Mouse (Mus musculus): Measurements from ENCODE around the gene Abtb2. TPM values are rescaled to one million over a fixed set of nuclear protein-coding genes. Genes with fewer than 3 reads are reported as not detected.
"Not testable (repeated sequence)": the region's sequence is repeated elsewhere in the genome, so short reads cannot be mapped to it uniquely, and the experiment has no call there.

The Abtb2 gene
- total RNA-seq (2021), result 10 to 100 TPM; 11.0 to 13.6 TPM
- long read RNA-seq, experiment 1, full-length matches to known transcripts, result 25 of 30 reads
- long read RNA-seq, experiment 1, partial matches to known transcripts, result 5 of 30 reads
- long read RNA-seq, experiment 1, other reads (novel, unspliced or antisense), result 0 of 30 reads
- long read RNA-seq, experiment 2, full-length matches to known transcripts, result 16 of 27 reads
- long read RNA-seq, experiment 2, partial matches to known transcripts, result 10 of 27 reads
- long read RNA-seq, experiment 2, other reads (novel, unspliced or antisense), result 1 of 27 reads

DNA sequence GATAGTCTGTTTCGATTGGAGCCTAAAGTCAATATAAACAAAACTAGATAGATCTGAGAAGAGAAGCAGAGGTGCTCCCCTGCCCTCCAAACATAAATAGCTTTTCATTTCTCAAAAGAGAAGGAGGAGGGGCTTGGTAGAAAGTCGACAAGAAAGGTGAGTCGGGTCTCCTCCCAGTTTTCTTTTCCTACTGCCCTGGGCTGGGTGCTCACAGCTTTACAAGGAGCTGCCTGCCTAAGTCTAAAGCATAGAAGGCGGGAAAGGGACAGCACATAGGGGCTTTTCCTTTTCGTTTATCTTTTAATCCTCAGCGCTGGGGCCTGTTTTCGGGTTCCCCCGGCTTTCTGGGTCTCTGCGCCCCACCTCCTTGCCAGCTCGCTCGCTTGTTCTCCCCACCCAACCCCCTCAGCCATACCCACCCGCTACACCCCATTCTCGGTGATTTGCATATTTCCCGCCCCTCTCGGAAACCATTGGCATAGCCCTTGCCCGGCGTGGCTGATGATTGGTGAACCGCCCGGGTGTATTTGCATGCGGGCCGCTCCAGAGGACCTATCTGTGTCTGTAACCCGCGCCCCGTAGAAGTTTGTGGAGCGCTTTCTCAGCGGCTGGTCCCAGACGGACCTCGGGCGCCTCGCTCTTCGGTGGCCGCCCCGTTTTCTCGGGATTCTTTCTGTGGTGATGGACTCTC lies at the start of gene Abtb2:
TSS of gene Abtb2 (plus strand) at position 579 of the 691 bp plus-strand sequence.
- DNase-seq, result peak; percentile 85

DNA sequence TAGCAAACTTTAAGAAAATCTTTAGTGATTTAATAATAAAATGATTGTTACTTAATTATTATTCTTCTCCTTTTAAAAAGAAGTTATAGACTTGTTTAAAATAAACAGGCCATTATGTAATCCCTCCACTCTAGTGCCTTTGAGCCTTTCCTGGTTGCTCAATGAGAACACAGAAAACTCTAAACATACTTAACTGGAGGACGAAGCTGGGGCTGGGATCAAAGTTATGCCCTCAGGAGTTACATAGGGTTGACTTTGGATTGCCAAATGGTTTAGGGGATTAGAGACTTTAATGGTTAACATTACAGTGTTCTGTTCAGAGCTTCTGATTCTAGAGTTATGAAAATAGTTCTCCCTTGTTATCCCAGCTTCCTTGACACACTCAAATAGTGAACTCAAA lies 49.6 kb upstream of the Abtb2 start:
- DNase-seq, result no peak

DNA sequence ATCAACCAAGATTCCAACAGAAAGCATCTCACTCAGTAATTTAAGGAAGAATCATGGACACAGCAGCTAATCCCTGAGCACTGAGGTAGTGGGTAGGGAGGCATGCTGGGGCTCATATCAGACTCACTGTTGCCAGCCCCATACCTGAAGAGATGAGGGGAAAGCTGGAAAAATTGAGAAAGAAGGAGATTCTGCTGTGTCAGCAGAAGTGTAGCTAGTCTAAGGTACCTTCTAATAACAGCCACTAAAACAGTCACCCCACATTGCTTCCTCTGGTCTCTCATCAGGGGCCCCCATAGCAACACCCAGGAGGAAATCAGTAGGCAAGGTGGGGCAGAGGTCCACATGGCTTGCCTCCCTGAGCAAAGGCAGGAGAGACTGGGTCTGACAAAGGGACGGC lies 40.5 kb upstream of the Abtb2 start:
- no peak for DNase-seq

DNA sequence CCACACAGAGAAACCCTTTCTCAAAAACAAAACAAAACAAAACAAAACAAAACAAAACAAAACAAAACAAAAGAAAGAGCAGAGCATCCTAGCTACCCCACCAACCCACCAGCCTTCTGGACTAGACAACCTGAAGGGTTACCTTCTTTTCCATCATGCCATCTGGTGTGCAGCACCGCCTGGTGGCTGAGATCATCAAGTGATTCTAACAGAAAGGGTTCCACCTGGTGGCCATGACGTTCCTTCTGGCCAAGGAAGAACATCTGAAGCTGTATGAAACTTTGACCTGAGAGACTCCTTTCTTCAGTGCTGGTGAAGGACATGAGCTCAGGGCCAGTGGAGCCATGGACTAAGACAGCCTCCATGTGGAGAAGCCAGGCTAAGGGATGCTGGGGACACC lies 19.0 kb upstream of the Abtb2 start:
- peak; percentile 70 for DNase-seq

DNA sequence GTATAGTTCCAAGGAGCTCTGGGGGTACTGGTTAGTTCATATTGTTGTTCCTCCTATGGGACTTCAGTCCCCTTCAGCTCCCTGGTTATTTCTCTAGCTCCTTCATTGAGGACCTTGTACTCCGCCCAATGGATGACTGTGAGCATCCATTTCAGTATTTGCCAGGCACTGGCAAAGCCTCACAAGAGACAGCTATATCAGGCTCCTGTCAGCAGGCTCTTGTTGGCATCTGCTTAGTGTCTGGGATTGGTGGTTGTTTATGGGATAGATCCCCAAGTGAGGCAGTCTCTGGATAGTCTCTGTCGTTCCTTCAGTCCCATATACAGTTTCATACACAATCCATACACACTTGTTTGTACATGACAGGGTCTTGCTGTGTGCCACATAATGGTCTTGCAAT lies 15.8 kb upstream of the Abtb2 start:
- DNase-seq, result not testable (repeated sequence)

DNA sequence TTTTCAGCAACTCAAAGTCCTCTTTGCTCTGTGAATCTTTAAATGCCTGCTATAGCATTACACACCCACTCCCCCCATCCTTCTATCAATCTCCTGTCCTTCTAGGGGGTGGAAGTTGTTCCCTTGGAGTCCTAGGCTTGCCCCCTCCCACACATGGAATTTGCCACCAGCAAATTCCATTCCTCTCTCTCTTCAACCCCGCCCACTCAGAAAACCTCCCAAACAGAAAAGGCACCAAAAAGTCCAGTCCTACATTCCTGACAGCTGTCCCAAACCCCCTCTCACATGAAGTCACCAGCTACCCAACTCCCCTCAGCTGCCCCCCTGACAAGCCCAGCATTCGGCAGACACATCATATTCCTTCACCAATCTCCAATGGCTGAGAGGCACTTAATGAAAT lies 12.1 kb upstream of the Abtb2 start:
- no peak for DNase-seq

DNA sequence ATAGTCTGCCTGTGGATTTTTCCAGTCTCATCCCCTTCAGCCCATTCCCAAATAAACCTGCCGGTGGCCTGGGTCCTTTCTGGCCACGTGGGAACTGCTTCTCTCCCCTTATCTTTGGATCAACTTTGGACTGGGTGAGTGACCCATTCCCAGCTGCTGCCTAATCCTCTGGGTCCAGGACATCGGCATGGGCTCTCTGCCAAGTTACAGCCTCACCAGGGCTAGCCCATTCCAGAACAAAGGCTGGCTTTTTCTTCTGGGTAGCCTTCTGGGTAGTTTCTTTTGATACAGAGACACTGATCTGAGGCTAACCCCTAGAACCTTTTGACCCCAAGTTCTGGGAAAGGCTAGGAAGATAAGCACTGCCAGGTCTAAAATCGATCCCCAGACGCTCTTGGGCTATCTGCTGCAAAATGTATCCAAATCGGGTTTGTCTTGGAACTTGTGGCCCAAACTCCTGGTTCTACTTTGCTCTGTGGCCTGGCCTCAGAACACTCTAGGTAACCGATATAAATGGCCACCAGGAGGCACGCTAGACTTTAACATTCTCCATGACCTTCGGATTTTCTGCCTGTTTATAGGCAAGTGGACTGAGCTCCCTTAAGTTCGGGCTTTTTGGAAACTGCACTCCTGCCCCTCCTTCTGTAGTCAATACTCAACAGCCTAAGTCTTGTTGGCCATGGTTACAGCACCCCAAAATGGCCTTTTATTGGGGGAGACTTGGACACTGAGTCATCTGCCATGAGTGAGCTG lies 9.8 kb upstream of the Abtb2 start:
- DNase-seq, result no peak

DNA sequence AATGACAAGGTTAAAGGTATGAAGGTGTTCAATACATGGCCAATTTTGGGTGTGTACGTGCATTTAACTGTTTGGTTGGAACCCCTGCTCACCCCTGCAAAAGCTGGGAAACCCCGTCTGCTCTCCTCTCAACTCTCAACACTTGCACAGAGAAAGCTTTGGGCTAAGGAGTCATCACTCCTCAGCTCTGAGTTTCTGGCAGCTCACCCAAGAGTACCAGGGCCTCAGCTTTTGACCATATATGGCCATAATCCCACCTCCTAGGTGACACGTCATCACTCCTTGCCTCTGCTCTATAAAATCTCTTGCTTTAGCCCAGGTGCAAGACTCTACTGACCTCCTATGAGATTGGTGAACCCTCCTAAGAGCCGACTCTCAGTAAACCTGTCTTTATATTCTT lies 5.2 kb upstream of the Abtb2 start:
- DNase-seq, result no peak

DNA sequence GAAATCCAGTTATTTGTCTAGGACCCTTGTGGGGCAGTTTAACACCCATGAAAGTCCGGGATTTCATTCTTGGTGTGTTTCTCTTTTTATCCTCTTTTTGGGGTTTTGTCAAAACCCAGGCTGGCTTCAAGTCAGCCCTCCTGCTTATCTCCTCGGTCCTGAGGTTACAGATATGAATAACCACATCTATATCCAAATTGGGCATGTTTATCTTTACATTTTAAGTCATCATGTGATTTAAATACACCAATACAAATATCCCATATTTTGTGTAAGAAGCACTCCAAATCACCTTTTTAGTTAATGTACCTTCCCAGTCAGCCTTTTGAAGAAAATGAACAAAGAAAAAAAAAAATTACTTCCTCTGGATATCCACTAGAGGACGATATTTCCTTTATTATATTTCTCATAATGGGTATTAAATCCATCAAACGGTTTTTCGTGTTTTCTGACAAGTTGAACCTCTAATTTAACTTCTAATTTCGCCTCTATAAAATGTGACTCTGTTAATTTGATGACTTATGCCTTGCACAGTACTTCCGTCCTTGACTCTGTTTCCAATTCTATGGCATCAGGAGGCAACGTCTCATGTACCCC lies 1.6 kb upstream of the Abtb2 start:
- DNase-seq, result no peak

DNA sequence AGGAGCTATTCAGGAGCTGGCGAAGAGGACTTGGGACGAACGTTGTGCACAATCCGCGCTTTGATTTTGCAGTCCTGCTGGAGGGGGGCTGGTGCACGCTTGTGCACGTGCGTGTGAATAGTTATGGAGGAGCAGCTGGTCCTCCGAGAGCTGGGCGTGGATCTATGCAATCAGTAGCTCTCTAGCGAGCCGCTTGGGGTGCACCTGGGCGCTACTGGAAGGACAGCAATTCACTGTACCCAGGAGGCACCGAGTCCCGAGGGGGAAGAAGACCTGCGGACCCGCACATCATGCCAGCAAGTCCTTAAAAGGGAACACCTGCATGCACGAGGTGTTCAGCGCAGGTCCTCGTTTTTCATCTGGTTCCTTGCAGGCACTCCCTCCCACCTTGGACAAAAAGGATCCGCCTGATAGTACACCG lies 929 bp upstream of the Abtb2 start:
- DNase-seq, result no peak

DNA sequence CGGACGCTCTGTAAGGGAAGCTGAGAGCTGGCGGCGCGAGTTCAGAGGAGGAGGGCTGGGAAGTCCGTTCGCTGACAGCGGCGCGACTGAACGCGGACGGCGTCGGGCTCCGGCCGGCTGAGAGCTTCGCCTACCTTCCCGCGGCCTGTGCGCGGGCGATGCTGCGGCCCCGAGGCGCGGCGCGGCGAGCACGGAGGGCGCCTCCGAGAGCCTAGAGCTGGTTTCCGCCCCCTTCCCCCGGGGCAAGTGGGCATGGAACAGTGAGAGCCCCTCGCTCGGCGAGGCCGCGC lies 258 bp downstream of the Abtb2 start:
- DNase-seq, result no peak

DNA sequence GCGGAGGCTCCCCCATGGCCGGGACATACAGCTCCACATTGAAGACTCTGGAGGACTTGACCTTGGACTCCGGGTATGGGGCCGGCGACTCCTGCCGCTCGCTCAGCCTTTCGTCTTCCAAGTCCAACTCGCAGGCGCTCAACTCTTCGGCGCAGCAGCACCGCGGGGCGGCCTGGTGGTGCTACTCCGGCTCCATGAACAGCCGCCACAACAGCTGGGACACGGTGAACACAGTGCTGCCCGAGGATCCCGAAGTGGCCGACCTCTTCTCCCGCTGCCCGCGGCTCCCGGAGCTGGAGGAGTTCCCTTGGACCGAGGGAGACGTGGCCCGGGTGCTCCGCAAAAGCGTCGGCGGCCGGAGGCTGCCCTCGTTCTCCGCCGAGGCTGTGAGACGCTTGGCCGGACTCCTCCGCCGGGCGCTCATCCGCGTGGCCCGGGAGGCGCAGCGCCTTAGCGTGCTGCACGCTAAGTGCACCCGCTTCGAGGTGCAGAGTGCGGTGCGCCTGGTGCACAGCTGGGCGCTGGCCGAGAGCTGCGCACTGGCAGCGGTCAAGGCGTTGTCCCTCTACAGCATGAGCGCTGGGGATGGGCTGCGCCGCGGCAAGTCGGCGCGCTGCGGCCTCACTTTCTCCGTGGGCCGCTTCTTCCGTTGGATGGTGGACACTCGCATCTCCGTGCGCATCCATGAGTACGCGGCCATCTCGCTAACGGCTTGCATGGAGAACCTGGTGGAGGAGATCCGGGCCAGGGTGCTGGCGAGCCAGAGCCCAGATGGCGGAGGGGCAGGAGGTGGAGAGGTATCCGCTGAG lies 807 bp downstream of the Abtb2 start:
- peak; percentile 72 for DNase-seq

DNA sequence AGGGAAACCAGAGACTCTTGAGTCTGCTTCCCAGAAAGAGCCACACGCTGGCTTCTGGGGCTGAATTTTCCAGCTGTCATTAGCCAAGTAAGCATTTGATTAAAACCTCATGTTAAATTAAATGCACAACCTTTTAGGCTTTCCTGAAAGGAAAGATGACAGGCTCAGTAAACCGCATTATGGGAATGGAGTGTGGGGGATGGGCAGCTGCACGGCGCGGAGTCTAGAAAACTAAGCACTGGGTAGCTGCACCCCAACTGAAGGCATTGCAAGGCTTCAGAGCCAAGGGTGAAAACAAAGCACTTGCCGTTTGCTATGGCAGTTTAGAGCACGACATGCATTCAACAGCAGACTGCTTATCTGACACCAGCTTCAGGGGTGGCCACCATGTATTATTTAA lies 2.1 kb downstream of the Abtb2 start:
- no peak for DNase-seq

DNA sequence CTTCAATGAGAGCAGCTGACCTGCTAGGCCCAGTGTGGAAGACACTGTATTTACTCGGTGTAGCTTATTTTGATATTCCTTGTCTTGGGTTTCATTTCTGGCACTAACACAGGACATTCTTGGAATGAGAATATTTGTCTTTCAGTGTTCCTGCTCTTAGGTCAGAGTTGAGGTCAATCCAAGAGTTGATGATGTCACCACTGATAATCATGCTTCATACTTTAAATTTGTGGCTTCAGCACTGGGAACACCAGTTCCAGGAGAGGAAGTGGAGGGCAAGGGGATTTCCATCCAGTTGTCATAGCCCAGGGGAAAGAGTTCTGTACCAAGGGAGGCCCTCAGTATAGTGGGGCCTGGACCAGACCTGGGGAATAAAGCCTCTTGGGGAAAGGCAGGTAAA lies 3.6 kb downstream of the Abtb2 start:
- no peak for DNase-seq

DNA sequence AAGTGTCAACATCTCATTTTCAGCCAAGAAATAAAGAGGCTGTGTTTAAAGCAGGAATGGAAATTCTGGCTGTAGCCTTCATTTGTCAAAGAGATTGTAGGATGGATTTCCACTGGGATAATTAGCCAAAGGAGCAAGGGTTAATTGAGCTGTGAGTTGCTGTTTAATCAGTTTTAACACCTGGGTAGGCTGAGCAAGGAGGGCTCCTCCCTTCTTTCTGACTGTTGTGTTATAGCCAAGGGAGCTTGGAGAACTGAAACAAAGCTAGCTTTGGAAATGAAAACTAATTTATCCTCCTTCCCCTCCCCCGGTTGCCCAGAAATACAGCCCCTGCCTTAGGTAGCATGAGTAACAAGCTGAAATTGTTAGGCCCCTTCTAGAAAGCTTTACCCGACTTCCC lies 6.2 kb downstream of the Abtb2 start:
- no peak for DNase-seq

DNA sequence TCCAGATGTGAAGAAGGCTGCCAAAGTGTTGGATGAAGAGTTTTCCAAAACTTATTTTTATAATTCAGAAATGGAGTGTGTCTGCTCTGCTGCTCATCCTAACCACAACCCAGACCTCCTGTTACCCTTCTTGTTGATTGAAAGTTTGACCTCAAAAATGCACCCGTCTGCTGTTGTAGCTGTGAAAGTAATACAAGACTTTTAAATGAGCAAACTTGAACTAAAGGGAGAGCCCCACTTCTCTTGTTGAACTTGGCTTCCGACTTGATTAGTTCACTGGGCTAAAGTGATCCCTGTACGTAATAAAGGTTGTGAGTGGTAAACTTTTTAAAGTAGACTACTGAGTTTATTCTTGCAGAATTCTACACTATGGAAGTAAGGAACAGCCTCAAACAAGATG lies 10.3 kb downstream of the Abtb2 start:
- DNase-seq, result no peak

DNA sequence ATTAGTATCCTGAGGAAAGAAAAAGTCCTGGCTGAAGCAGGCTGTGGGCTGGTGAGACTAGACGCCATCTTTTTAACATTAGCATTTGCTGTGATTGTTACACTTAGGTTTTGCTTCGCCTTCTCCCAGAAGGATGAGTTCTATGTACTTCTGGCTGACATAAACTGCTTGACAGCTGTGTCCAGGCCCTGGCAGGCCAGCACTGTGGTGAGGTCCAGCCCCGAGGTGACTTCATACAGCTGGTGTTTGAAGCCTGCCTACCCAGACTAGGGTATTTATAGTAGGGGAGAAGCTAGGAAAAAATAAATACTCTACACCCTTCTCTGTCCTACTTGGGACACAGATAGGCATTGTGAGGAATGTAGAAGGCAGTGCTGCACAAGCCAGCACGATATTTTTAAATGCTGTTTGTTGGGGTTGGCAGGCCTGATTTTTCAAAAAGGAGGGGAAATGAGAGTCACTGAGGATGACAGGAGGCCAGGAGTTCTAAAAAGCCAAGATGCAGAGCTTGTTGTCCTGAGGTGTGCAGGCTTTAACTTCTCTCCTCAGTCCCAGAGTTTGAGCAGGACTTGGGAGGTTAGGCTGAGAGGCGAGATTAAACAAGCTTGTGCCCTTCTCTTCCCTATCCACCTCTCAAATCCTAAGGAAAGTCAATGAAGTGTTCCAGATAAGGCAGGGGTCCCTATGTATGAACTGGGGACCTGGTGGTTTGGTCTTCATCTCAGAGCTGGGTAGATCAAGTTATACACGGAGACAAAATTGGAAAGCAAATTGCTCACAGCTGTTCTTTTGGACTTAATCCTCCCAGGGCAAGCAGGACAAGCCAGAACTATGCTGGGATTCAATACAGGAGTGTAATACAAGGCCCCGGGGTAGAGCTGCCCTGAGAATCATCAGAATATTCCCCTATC lies 11.9 kb downstream of the Abtb2 start:
- DNase-seq, result peak; percentile 54

DNA sequence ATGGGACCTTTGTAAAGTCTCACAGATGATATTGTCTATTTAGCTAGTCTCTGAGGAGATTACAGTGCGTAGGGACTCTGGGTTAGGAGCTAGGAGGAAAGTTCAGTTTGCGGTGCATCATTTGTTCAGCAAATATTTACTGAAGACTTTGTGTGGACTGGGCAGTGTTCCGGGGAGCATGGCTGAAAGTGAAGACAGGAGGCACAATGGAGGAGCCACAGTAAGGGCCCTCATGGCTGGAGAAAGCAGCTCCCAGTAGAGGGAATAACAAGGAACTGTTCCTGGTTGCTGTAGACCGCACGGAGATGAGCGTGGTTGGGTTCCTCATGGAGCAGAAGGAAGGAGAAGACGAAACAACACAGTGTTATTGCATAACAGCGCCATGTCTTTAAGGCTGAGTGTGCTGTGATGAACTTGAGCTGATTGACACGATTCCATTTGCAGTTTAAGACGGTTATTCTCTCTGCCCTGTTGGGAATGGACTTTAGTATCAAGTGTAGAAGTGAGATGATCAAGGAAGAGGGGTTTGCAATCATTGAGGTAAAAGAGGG lies 12.6 kb downstream of the Abtb2 start:
- DNase-seq, result no peak

DNA sequence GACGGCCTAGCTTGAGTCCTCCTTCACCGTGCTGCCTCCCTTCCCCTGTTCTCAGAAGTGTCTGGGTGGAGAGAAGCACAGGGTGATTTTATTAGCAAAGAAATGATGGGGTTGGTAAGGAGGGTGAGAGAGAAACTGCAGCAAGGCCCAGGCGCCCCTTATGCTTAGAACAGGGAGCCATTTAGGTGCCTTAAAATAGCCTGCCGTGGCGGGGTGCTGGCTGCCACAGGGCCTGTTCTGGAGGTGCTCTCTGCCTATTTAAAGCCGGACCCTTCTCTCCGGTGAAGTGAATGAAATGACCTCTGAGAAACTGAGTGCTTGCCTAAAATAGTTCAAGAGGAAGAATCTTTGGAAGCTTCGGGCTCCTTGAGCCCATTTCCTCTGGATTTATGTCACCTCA lies 14.6 kb downstream of the Abtb2 start:
- no peak for DNase-seq

DNA sequence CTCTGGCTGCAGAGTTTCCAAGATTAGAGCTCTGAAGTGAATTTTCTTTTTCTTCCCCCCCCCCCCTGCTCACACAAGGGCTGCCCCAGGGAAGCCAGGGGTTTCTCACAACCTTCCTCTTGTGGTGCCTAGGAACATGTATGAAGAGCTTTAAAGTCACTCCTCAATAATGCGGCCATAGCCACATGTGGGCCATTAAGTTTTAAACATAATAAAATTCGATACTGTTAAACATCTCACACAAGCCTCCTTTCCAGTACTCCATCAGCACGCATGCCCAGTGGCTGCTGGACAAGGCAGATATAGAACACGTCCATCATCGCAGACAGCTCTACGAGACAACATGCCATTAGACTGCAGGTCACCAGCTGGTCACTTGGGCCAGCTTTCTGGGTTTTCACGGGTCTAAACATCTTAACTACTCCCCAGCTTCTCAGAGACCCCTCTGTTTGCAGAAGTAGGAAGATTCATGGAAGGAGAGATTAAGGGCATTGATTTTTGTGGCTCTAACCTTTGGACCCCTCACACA lies 15.3 kb downstream of the Abtb2 start:
- DNase-seq, result no peak

DNA sequence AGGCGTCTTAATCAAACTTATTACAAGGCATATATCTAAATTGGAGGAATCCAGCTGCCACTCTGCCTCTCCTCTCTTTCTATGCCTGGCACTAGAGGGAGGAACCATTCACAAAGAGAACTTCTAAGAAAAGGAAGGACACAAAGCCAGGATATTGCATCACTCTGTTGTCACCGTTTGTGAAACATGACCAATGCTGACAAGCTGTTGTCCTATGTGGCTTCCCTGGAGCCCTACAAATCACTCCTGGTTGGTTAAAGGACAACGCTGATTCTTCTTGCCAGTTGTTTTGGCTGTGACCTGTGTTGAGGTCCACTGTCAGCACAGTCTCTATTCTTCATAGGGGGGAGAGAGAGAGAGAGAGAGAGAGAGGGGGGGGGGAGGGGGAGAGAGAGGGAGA lies 17.2 kb downstream of the Abtb2 start:
- DNase-seq, result no peak

Data from gastrocnemius, postnatal 10 days (tissue).